Mouse (Mus musculus) CH12.LX (cell line): ENCODE data around the gene Fbln1. TPM values are rescaled to one million over a fixed set of nuclear protein-coding genes. Genes with fewer than 3 reads are reported as not detected.

Experiments used
- DNase-seq: peaks from one replicate; pipeline ENCODE4 v3.0.0-alpha.2; 2013; ENCODE audit errors: extremely low read depth
- H3K27ac ChIP-seq: 2 replicates; pipeline ENCODE4 v1.5.1; 2012; ENCODE audit warnings: low read depth, mild to moderate bottlenecking, control low read depth, moderate library complexity; ENCODE audit not compliant: insufficient read depth
- H3K27me3 ChIP-seq: replicated peaks from 2 replicates; pipeline ENCODE3; 2012; ENCODE audit warnings: inconsistent platforms
- H3K36me3 ChIP-seq, 2 experiments: replicated peaks in 1 of 2; 2 replicates each; pipeline versions ENCODE3 to v1.6.1; 2012; ENCODE audit warnings: inconsistent platforms in 1 of 2, low read length in 1 of 2, mild to moderate bottlenecking in 1 of 2, mixed read lengths in 1 of 2, moderate library complexity in 1 of 2; ENCODE audit not compliant: control insufficient read depth in 1 of 2, insufficient read depth in 1 of 2
- H3K4me1 ChIP-seq, 2 experiments: 2 replicates each; pipeline ENCODE4 v1.6.1; 2012; ENCODE audit warnings: inconsistent platforms in 1 of 2, moderate library complexity in 1 of 2; ENCODE audit not compliant: insufficient read depth in 2 of 2, control insufficient read depth in 1 of 2
- H3K4me2 ChIP-seq: 2 replicates; pipeline ENCODE4 v1.6.1; 2012; ENCODE audit warnings: low read depth, mild to moderate bottlenecking, control low read depth; ENCODE audit not compliant: poor library complexity, insufficient read depth, severe bottlenecking
- H3K4me3 ChIP-seq, 3 experiments: fragments of 150-350 bp in 1 of 3; sonication (generic) in 1 of 3; replicated peaks in 1 of 3; 2 replicates each; pipeline versions ENCODE3 to v1.5.1; 2011 to 2012; ENCODE audit warnings: low read depth in 2 of 3, low read length in 2 of 3, mild to moderate bottlenecking in 2 of 3, moderate library complexity in 2 of 3, control low read depth in 1 of 3, improper control_type of control experiment in 1 of 3, inconsistent platforms in 1 of 3, mixed read lengths in 1 of 3; ENCODE audit not compliant: poor library complexity in 1 of 3
- H3K79me2 ChIP-seq: replicated peaks from 2 replicates; pipeline ENCODE4 v1.6.1; 2012; ENCODE audit warnings: mild to moderate bottlenecking, moderate library complexity; ENCODE audit not compliant: control insufficient read depth, poor library complexity, insufficient read depth, severe bottlenecking; ENCODE audit errors: extremely low read depth
- H3K9ac ChIP-seq: 2 replicates; pipeline ENCODE4 v1.6.1; 2012; ENCODE audit warnings: low read depth, mild to moderate bottlenecking, control low read depth, moderate library complexity; ENCODE audit not compliant: insufficient read depth
- H3K9me3 ChIP-seq: replicated peaks from 2 replicates; pipeline ENCODE3; 2012; ENCODE audit warnings: low read length, inconsistent platforms, mixed read lengths
- BHLHE40 ChIP-seq: IDR thresholded peaks from 2 replicates; pipeline ENCODE4 v1.6.1; 2011; ENCODE audit warnings: mild to moderate bottlenecking, low read depth, low read length, improper control_type of control experiment
- HCFC1 ChIP-seq: IDR thresholded peaks from 2 replicates; pipeline ENCODE4 v1.6.1; 2012; ENCODE audit warnings: low read depth, mild to moderate bottlenecking, inconsistent platforms, low read length, improper control_type of control experiment
- IRF4 ChIP-seq: IDR thresholded peaks from 2 replicates; pipeline ENCODE4 v1.6.1; 2014; ENCODE audit warnings: low read depth, mild to moderate bottlenecking, inconsistent platforms, low read length, improper control_type of control experiment
- MAFK ChIP-seq: IDR thresholded peaks from 2 replicates; pipeline ENCODE4 v1.6.1; 2011; ENCODE audit warnings: low read length, improper control_type of control experiment; ENCODE audit not compliant: insufficient replicate concordance
- MEF2A ChIP-seq: IDR thresholded peaks from 2 replicates; pipeline ENCODE4 v1.6.1; 2014; ENCODE audit warnings: low read depth, mild to moderate bottlenecking, inconsistent platforms, low read length, improper control_type of control experiment, borderline replicate concordance
- MXI1 ChIP-seq: IDR thresholded peaks from 2 replicates; pipeline ENCODE4 v1.6.1; 2011; ENCODE audit warnings: mild to moderate bottlenecking, low read depth, low read length, improper control_type of control experiment
- MYC ChIP-seq: IDR thresholded peaks from 2 replicates; pipeline ENCODE4 v1.6.1; 2011; ENCODE audit warnings: low read depth, mild to moderate bottlenecking, improper control_type of control experiment, low read length
- PAX5 ChIP-seq: IDR thresholded peaks from 2 replicates; pipeline ENCODE4 v1.6.1; 2012; ENCODE audit warnings: low read length, inconsistent platforms, mixed read lengths
- RCOR1 ChIP-seq: conservative IDR thresholded peaks from 2 replicates; pipeline ENCODE4 v1.6.1; 2012; ENCODE audit warnings: low read depth, mild to moderate bottlenecking, inconsistent platforms, low read length, improper control_type of control experiment
- SIN3A ChIP-seq: IDR thresholded peaks from 2 replicates; pipeline ENCODE4 v1.6.1; 2012; ENCODE audit warnings: low read length, improper control_type of control experiment, inconsistent platforms
- TBP ChIP-seq: conservative IDR thresholded peaks from 2 replicates; pipeline ENCODE4 v1.6.1; 2011; ENCODE audit warnings: low read depth, low read length, improper control_type of control experiment
- UBTF ChIP-seq: IDR thresholded peaks from 2 replicates; pipeline ENCODE4 v1.6.1; 2012; ENCODE audit warnings: low read depth, mild to moderate bottlenecking, inconsistent platforms, low read length, improper control_type of control experiment, moderate library complexity
- USF1 ChIP-seq: IDR thresholded peaks from 2 replicates; pipeline ENCODE4 v1.6.1; 2014; ENCODE audit warnings: low read depth, mild to moderate bottlenecking, inconsistent platforms, low read length, improper control_type of control experiment
- ZC3H11A ChIP-seq: IDR thresholded peaks from 2 replicates; pipeline ENCODE4 v1.6.1; 2012; ENCODE audit warnings: low read depth, mild to moderate bottlenecking, inconsistent platforms, low read length, improper control_type of control experiment
- ZKSCAN1 ChIP-seq: IDR thresholded peaks from 2 replicates; pipeline ENCODE4 v1.6.1; 2012; ENCODE audit warnings: low read depth, inconsistent platforms, low read length, improper control_type of control experiment, borderline replicate concordance
- ZNF384 ChIP-seq: IDR thresholded peaks from 2 replicates; pipeline ENCODE4 v1.6.1; 2012; ENCODE audit warnings: low read depth, low read length, improper control_type of control experiment, inconsistent platforms
- dilution Hi-C: fragments of 300-500 bp; cut with MboI; formaldehyde crosslinking; loops from 2 replicates; pipeline ENCODE4 v1.14.3; 2020; ENCODE audit warnings: low sequenced_read_pairs; ENCODE audit not compliant: extremely low pct_unique_long_range_greater_than_20kb, extremely low pct_ligation_motif_present
- in situ Hi-C: fragments of 300-500 bp; cut with MboI; formaldehyde crosslinking; loops from 3 replicates; pipeline ENCODE4 v1.14.3; 2019; ENCODE audit warnings: low sequenced_read_pairs, low pct_ligation_motif_present, low pct_unique_long_range_greater_than_20kb, mixed read lengths
- polyA plus RNA-seq: library from polyadenylated mRNA; unstranded; fragments of >175 nt; gene quantifications from 2 replicates; pipeline ENCODE4 v1.2.1, GENCODE M21; 2012; ENCODE audit warnings: low read depth; ENCODE audit not compliant: insufficient read length
- total RNA-seq, 2 experiments: library from RNA; depleted of rRNA; stranded (reverse); fragments of 300-350 nt in 1 of 2; fragments of >200 nt in 1 of 2; gene quantifications; 2 replicates each; pipeline ENCODE4 v1.2.3; 2012 to 2014

Gene Fbln1
- total and polyA plus RNA-seq, 3 experiments, result 1.4 TPM; not detected in 2

GRCm38 (mm10) chr15:85316342-85317140 lies 110.8 kb downstream of the Fbln1 start (continued):
- TF ChIP-seq HCFC1 (no peak), USF1 (no peak)

DNA sequence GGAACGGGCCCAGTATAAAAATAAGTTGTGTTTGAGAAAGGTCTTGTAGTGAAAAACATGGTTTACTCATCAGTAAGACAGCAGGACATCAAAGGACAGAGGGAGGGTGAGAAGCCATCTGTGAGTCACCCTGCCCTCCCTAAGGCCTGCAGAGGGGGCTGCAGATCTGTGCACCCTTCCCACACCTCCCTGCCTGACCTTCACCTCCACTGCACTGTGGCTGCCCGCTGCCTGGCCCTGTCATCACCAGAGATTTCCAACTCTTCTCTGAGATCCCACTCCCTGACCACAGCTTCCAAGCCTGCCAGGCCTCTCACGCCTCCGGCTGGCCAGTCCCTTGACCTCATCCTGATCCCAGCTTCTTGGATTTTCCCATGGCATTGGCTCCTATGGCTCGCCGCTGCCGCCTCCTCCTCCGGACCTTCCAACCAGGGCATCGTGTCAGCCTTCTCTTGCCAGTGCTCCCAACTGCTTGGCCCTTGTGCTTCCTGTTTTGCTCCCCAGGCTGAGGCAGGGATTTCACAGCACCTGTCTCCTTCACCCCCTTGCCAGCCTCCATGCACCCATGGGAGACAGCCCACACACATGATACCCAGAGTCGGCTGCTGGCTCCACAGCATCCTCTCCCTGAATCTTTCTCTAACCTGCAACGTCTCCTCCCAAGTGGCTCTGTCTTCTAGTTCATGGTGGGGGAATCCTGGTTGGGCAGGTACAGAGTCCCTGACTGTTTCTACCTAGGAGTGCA lies 114.3 kb downstream of the Fbln1 start:
- H3K4me1 ChIP-seq, result 0 out of 4 replicates have a peak, but pooled peaks cover 0 to 4% of the 10 kb centered on the region in 2 experiments
- in situ Hi-C loops, result no loop called here
- H3K27ac ChIP-seq, result no peak overlapping the region
- no peak for TF ChIP-seq IRF4
- no peak for TF ChIP-seq MEF2A
- TF ChIP-seq BHLHE40, result no peak
- no peak for TF ChIP-seq SIN3A
- TF ChIP-seq, all 38 proteins: peak for 0
- H3K9me3 ChIP-seq, result no peaks in the 10 kb centered on the region
- no peak overlapping the region for H3K4me3 ChIP-seq
- DNase-seq, result no peak
- no peaks in the 10 kb centered on the region for H3K79me2 ChIP-seq
- peaks cover 1% of the 10 kb centered on the region for H3K27me3 ChIP-seq
- no peak overlapping the region for H3K4me2 ChIP-seq
- no peak overlapping the region for H3K9ac ChIP-seq
- H3K36me3 ChIP-seq, result no peaks in the 10 kb centered on the region
- dilution Hi-C loops, result no loop called here

DNA sequence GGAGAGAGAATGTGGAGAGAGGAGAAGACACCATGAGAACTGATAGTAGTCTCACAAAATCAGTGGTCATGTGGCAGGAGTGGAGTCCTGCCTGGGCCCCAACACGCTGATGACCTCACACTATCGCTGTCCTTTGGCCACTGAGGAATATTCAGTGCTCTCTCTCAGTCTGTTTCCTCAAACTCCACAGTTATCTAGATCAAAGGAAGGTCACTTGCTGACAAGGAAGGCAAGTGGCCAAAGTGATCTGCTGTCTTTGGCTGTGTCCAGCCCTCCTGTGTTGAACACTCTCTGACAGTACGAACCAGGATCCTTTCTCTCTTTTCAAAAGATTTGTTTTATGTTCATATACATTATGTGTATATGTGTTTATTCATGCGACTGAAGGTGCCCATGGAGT lies 117.5 kb downstream of the Fbln1 start:
- dilution Hi-C loops, result no loop called here
- Histone ChIP-seq H3K27me3 (no peaks in the 10 kb centered on the region), H3K9me3 (no peaks in the 10 kb centered on the region), H3K36me3 (no peaks in the 10 kb centered on the region), H3K4me3 (no peak overlapping the region), H3K27ac (no peak overlapping the region), H3K4me1 (peaks cover 2 to 9% of the 10 kb centered on the region in 2 experiments; a peak in 2 of 4 replicates), H3K9ac (no peak overlapping the region), H3K79me2 (no peaks in the 10 kb centered on the region), H3K4me2 (no peak overlapping the region)
- no peak for DNase-seq
- in situ Hi-C loops, result no loop called here
- TF ChIP-seq MXI1 (no peak), BHLHE40 (no peak), ZNF384 (no peak), TBP (no peak), ZKSCAN1 (no peak), UBTF (no peak), ZC3H11A (no peak), PAX5 (no peak), RCOR1 (no peak), MYC (no peak), MAFK (no peak)
